Mouse (Mus musculus): ENCODE results near the gene Itgb6. TPM values are rescaled to one million over a fixed set of nuclear protein-coding genes. Genes with fewer than 3 reads are reported as not detected.

The Itgb6 gene
- polyA plus RNA-seq, 1 experiment from 2014 or later = 10.1 TPM

GRCm38 (mm10) chr2:60728902-60729585 is 6.6 kb upstream of the Itgb6 start:
- Histone ChIP-seq H3K9ac (no peak overlapping the region), H3K4me2 (no peak overlapping the region), H3K4me1 (peaks cover 6% of the 10 kb centered on the region), H3K9me3 (no peaks in the 10 kb centered on the region), H3K36me3 (no peaks in the 10 kb centered on the region), H3K27ac (no peak overlapping the region), H3K27me3 (replicated peaks) (no peaks in the 10 kb centered on the region), H3K4me3 (replicated peaks) (no peak overlapping the region)
- ATAC-seq (ENCODE audit: insufficient read depth, low FRiP score, low read depth) = no peak
- WGBS = 53% methylated on average over 10 of the region's 10 CpGs

DNA sequence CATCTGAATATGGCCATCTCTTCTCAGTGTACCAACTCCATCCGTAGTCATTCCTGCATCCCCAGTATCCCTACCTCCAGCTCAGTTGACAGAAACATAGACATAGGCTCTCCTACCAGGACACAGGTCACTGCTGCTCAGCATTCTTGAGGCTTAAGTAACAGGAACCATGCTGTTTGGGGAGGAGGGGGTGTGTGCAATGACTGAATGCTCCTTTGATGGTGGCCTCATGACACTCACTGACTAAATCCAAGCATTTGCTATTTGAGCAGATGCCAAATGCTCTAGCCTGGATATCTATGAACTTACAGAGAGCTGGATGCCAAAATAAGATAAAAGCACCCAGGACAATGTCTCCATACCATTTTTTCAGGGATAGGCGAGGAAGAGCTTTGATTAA is 2.2 kb upstream of the Itgb6 start:
- no peak overlapping the region for H3K4me3 ChIP-seq (replicated peaks)
- no peaks in the 10 kb centered on the region for H3K9me3 ChIP-seq
- no peaks in the 10 kb centered on the region for H3K27me3 ChIP-seq (replicated peaks)
- no peak overlapping the region for H3K9ac ChIP-seq
- WGBS = 77% methylated on average over 2 of the region's 2 CpGs
- ATAC-seq (ENCODE audit: insufficient read depth, low FRiP score, low read depth) = no peak
- no peak overlapping the region for H3K27ac ChIP-seq
- H3K4me1 ChIP-seq = peaks cover under 1% of the 10 kb centered on the region; the same call in 1 of the 2 replicates
- no peak overlapping the region for H3K4me2 ChIP-seq
- H3K36me3 ChIP-seq = no peaks in the 10 kb centered on the region

DNA sequence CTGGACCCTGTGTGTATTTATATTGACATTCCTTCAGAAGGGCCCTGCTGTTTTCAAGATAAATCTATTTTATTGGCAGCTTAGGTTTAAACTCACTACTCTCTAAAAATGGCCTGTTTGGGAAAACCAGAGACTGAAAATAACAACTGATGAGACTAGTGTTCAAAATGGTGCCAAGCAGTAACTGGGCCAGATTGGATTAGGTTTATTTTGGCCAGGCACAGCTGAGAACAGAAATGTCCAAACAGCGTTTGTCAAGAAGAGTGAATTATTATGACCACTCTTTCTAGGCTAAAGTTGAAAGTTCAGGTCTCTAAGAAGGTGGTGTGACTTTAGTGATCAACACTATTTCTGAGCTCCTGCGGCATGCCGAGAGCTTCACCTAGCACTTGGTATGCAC is 524 bp upstream of the Itgb6 start:
- H3K9me3 ChIP-seq = no peaks in the 10 kb centered on the region
- no peak for ATAC-seq (ENCODE audit: insufficient read depth, low FRiP score, low read depth)

DNA sequence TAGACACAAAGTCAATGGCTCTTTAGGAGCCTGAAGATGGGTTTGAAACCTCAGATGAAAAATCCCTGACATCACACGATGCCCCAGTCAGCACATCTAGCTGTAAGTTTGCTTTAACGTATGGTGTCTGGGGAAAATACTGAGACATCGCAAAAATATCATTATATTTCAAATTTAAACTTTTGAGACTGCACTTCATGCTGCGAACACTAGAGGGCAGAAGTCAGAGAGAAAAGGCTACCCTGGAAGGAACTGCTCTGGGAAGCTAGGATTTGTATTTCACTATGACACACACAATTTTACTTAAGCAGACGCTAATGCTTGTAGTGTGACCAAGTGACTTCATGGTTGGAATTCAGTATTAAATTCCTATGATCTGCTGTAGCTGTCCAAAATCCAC is 1.5 kb downstream of the Itgb6 start:
- 20% methylated on average over 5 of the region's 5 CpGs for WGBS
- no peak overlapping the region for H3K27ac ChIP-seq
- no peak for ATAC-seq (ENCODE audit: insufficient read depth, low FRiP score, low read depth)

More for the DNA sequence above, 524 bp upstream of the Itgb6 start:
- Histone ChIP-seq H3K9ac (no peak overlapping the region), H3K27me3 (replicated peaks) (no peaks in the 10 kb centered on the region), H3K4me3 (replicated peaks) (no peak overlapping the region), H3K27ac (no peak overlapping the region), H3K4me2 (no peak overlapping the region), H3K36me3 (no peaks in the 10 kb centered on the region), H3K4me1 (no peaks in the 10 kb centered on the region)
- 78% methylated on average over 3 of the region's 3 CpGs for WGBS

DNA sequence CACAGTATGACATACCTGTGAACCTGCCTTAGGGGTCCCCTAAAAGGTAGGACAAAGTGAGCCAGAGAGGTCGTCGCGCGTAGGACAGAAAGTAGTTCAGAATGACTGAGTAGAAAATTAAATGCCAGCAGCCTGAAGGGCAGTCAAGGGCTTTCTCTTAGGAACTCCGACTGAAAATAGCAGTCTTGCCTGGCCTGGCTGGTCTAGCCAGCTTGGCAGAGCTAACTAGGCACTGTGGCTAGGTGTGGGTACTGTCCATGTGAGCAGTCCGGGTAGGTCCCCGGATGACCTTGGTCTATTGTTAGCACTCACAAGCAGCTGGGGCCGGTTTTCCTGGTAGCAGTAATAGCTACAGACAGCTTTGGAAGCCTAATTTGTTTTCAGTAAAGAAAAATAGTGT is 2.2 kb downstream of the Itgb6 start:
- ATAC-seq (ENCODE audit: insufficient read depth, low FRiP score, low read depth) = peak; percentile 62; the same call in 1 of the 2 replicates
- peak overlapping the region; percentile 41; the same call in 1 of the 2 replicates for H3K27ac ChIP-seq
- no peak overlapping the region for H3K9ac ChIP-seq
- WGBS = 63% methylated on average over 8 of the region's 8 CpGs
- H3K4me2 ChIP-seq = no peak overlapping the region
- H3K4me3 ChIP-seq (replicated peaks) = no peak overlapping the region
- no peaks in the 10 kb centered on the region for H3K27me3 ChIP-seq (replicated peaks)
- H3K36me3 ChIP-seq = no peaks in the 10 kb centered on the region
- 0 out of 2 replicates have a peak, but pooled peaks cover 1% of the 10 kb centered on the region for H3K4me1 ChIP-seq
- no peaks in the 10 kb centered on the region for H3K9me3 ChIP-seq

More for the DNA sequence above, 1.5 kb downstream of the Itgb6 start:
- H3K4me1 ChIP-seq = no peaks in the 10 kb centered on the region
- no peaks in the 10 kb centered on the region for H3K27me3 ChIP-seq (replicated peaks)
- H3K36me3 ChIP-seq = no peaks in the 10 kb centered on the region
- H3K4me3 ChIP-seq (replicated peaks) = no peak overlapping the region
- no peak overlapping the region for H3K9ac ChIP-seq
- H3K9me3 ChIP-seq = no peaks in the 10 kb centered on the region
- no peak overlapping the region for H3K4me2 ChIP-seq

DNA sequence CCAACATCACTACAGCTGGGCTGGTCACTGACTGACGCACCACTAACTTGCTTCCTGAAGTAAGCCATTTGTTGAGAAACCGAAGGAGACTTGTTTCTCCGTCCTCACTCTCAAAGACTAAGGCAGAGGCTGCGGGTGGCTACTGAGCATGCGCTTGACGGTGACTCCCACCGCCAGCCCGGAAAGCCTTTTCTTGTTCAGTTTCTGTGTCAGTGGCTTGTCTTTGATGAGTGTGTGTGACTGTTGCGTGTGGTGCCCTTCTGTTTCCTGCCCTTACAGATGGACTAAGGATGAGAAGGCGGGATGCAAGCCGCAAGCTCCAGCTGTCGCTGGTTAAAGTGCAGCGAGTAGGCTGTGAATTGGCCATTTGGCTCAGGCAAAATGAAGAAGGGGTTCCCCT is 5.1 kb downstream of the Itgb6 start:
- Histone ChIP-seq H3K9me3 (no peaks in the 10 kb centered on the region), H3K27me3 (replicated peaks) (no peaks in the 10 kb centered on the region), H3K27ac (no peak overlapping the region), H3K9ac (no peak overlapping the region), H3K4me2 (peak overlapping the region; percentile 26), H3K4me1 (peaks cover 10% of the 10 kb centered on the region; the same call in 1 of the 2 replicates), H3K4me3 (replicated peaks) (no peak overlapping the region), H3K36me3 (no peaks in the 10 kb centered on the region)
- ATAC-seq (ENCODE audit: insufficient read depth, low FRiP score, low read depth) = no peak
- WGBS = 71% methylated on average over 13 of the region's 13 CpGs

- H3K9me3 ChIP-seq = no peaks in the 10 kb centered on the region
- no peak overlapping the region for H3K4me2 ChIP-seq
- H3K27me3 ChIP-seq (replicated peaks) = no peaks in the 10 kb centered on the region
- no peak for ATAC-seq (ENCODE audit: insufficient read depth, low FRiP score, low read depth)
- no peak overlapping the region for H3K9ac ChIP-seq
- no peaks in the 10 kb centered on the region for H3K36me3 ChIP-seq
- peaks cover 10% of the 10 kb centered on the region; the same call in 1 of the 2 replicates for H3K4me1 ChIP-seq
- H3K4me3 ChIP-seq (replicated peaks) = no peak overlapping the region
- H3K27ac ChIP-seq = no peak overlapping the region
Measured at GRCm38 (mm10) chr2:60716549-60716948, 5.9 kb downstream of the Itgb6 start.

GRCm38 (mm10) chr2:60715771-60716170 is 6.7 kb downstream of the Itgb6 start:
- peaks cover 10% of the 10 kb centered on the region; the same call in 1 of the 2 replicates for H3K4me1 ChIP-seq
- no peaks in the 10 kb centered on the region for H3K27me3 ChIP-seq (replicated peaks)
- no peak for ATAC-seq (ENCODE audit: insufficient read depth, low FRiP score, low read depth)
- no peak overlapping the region for H3K4me3 ChIP-seq (replicated peaks)
- H3K9me3 ChIP-seq = no peaks in the 10 kb centered on the region
- no peak overlapping the region for H3K27ac ChIP-seq
- H3K4me2 ChIP-seq = no peak overlapping the region
- H3K36me3 ChIP-seq = no peaks in the 10 kb centered on the region
- no peak overlapping the region for H3K9ac ChIP-seq
- 65% methylated on average over 13 of the region's 13 CpGs for WGBS

- Histone ChIP-seq H3K9me3 (no peaks in the 10 kb centered on the region), H3K27me3 (replicated peaks) (no peaks in the 10 kb centered on the region), H3K4me1 (peaks cover 10% of the 10 kb centered on the region; the same call in 1 of the 2 replicates), H3K9ac (no peak overlapping the region), H3K36me3 (no peaks in the 10 kb centered on the region), H3K4me3 (replicated peaks) (no peak overlapping the region), H3K4me2 (no peak overlapping the region), H3K27ac (no peak overlapping the region)
- no peak for ATAC-seq (ENCODE audit: insufficient read depth, low FRiP score, low read depth)
- 58% methylated on average over 8 of the region's 8 CpGs for WGBS
Measured at GRCm38 (mm10) chr2:60714971-60715502, 7.4 kb downstream of the Itgb6 start.

DNA sequence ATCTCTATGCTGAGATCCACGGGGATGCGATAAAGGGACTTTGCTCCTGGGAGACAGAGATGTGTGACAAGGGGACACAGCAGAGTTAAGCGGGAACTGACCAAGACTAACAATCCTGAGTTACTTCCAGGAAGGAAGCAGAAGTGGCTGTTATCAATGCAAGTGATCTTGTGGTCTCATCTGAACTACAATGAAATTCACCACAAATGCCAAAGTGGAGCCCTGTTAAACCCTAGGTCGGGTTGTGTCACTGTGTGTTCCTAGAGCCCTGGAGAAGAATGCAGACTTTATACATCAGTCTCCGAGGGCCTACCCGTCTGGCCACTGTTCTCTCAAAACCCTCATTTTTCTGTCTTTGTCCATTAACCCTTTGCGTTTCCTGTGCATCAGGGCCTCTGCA is 8.0 kb downstream of the Itgb6 start:
- 37% methylated on average over 7 of the region's 7 CpGs for WGBS
- H3K9me3 ChIP-seq = no peaks in the 10 kb centered on the region
- no peak for ATAC-seq (ENCODE audit: insufficient read depth, low FRiP score, low read depth)
- H3K4me3 ChIP-seq (replicated peaks) = no peak overlapping the region
- H3K4me2 ChIP-seq = no peak overlapping the region
- no peaks in the 10 kb centered on the region for H3K36me3 ChIP-seq
- H3K27me3 ChIP-seq (replicated peaks) = no peaks in the 10 kb centered on the region
- H3K9ac ChIP-seq = no peak overlapping the region
- no peak overlapping the region for H3K27ac ChIP-seq
- H3K4me1 ChIP-seq = peaks cover 10% of the 10 kb centered on the region; the same call in 1 of the 2 replicates

- no peak overlapping the region for H3K27ac ChIP-seq
- no peak for ATAC-seq (ENCODE audit: insufficient read depth, low FRiP score, low read depth)
- no peak overlapping the region for H3K4me2 ChIP-seq
- no peak overlapping the region for H3K4me3 ChIP-seq (replicated peaks)
- no peaks in the 10 kb centered on the region for H3K27me3 ChIP-seq (replicated peaks)
- H3K36me3 ChIP-seq = no peaks in the 10 kb centered on the region
- 41% methylated on average over 8 of the region's 8 CpGs for WGBS
- no peak overlapping the region for H3K9ac ChIP-seq
- H3K4me1 ChIP-seq = peaks cover 10% of the 10 kb centered on the region; the same call in 1 of the 2 replicates
- H3K9me3 ChIP-seq = no peaks in the 10 kb centered on the region
Measured at GRCm38 (mm10) chr2:60713857-60714256, 8.6 kb downstream of the Itgb6 start.

GRCm38 (mm10) chr2:60712891-60713290 is 9.6 kb downstream of the Itgb6 start:
- Histone ChIP-seq H3K4me3 (replicated peaks) (no peak overlapping the region), H3K36me3 (no peaks in the 10 kb centered on the region), H3K9me3 (no peaks in the 10 kb centered on the region), H3K27ac (no peak overlapping the region), H3K4me2 (no peak overlapping the region), H3K27me3 (replicated peaks) (no peaks in the 10 kb centered on the region), H3K9ac (no peak overlapping the region), H3K4me1 (peaks cover 10% of the 10 kb centered on the region; the same call in 1 of the 2 replicates)
- no peak for ATAC-seq (ENCODE audit: insufficient read depth, low FRiP score, low read depth)
- 74% methylated on average over 5 of the region's 5 CpGs for WGBS
